Mouse (Mus musculus) kidney, adult 18-20 months (tissue): ENCODE measurements at regions not wholly inside any gene's neighbourhood (a gene's known extent, or its start where the extent isn't known, plus 50 kb on each side); places are given as distances from the start of the nearest gene placed in this dataset.

Experiments
- DNase-seq: peaks from one replicate; pipeline ENCODE4 v3.0.0; 2021

DNA sequence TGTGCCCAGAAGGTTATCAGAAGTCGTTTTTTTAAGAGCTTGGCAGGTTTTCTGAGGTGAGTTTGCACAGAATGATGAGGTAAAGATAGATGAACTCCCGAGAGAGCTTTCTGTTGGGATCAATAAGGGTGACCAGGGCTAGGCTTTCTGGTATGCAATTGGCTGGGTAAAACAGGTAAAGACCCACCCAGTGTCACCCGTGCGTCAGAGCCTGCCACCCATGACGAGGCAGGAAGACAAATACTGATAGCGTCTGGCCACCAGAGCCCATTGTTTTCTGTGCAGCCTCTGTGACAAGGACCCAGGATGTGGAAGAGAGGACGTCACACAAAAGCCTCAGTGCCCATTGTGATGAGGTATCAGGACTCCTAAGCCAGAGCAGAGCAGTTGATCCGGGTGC is 58.0 kb upstream of the Vps8 start:
- DNase-seq, result no peak

DNA sequence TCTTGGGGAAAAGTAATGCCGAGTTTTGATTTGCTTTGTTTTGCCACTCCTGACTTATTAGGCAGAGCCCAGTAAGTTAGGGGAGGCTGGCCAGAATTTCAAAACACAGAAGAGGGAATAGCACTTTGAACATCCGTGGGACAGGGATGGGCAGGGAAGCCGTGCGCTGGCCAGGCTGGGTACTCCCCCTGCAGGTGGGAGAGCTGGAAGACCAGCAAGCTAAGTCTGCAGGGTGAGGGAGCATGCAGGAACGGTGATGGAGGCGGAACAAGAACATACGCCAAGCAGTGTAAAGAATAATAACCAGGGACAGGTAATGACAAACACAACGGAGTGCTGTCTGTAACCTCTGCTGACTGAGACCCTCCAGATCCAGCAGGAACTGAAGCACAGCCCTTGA is 55.5 kb upstream of the Vps8 start:
- DNase-seq, result no peak

DNA sequence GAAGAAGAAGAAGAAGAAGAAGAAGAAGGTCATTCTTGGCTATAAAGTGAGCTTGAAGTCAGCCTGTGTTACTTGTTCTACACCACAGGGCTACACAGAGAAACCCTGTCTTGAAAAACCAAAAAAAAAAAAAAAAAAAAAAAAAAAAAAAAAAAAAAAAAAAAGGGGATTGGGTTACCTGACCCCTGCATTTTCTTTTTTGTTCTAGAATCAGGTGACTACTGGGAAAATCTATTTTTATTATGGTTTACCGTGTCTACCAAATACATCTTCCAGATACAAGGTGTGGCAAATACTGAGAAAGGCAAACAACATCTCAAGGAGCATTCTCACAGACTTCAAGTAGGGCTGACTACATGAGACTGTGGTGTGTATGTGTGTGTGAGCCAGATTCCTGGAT is 54.1 kb upstream of the Vps8 start:
- no peak for DNase-seq

DNA sequence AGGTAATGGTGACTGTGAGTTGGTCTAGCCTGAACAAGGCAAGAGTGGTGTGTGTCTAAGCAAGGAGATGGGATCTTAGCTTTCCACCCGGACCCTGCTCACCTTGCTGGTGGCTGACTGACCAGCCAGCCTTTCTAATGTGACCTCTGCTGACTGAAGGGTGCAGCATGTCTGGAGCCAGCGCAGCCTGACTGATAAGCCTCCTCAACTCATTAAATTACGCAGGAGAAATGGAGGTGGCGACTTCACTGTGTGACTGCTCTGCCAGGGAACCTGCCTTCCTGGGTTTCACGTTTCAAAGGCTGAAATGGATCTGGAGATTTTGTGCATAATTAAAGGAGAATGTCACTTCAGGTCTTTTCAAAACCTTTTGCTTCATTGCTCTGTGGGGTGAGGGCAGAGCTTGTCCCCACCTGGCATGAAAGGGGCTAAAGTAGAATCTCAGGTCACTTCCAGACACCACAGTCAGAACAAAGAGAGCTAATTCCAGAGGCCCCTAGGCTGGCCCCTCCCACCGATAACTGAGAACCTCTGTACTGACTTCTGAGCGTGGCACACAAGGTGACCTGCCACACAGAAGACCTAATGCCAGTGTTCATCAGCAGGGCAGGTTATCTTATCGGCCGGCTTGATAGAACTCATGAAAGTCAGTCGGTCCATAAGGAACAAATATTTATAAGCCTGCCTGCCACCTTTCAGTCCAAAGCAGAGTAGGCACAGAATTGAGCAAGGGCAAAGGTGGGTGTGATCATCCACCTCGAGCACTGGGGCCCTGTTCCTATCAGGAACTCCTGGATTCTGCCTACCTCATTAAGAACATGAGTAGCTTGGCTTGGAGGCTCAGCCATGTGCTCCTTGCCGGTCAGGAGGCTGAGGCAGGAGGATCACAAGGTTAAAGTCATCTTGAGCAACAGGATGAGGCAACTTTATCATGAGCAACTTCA is 53.1 kb upstream of the Vps8 start:
- DNase-seq, result no peak
